Mouse (Mus musculus) brain, embryonic 14.5 days (tissue): ENCODE results near the gene Sept6. TPM values are rescaled to one million over a fixed set of nuclear protein-coding genes. Genes with fewer than 3 reads are reported as not detected.
A peak's percentile ranks its signal among the peaks of the same experiment; 100 is the strongest.

Source experiments
- DNase-seq: peaks from one replicate; pipeline ENCODE4 v3.0.0-alpha.2; 2011; ENCODE audit warnings: low read depth
- CTCF ChIP-seq: fragments of 200-500 bp; IDR thresholded peaks from 2 replicates; pipeline ENCODE4 v1.5.1; 2012; ENCODE audit warnings: inconsistent platforms, mild to moderate bottlenecking, moderate library complexity, borderline replicate concordance; ENCODE audit not compliant: insufficient read depth, insufficient read length; ENCODE audit errors: extremely low read depth
- POLR2A ChIP-seq: fragments of 200-500 bp; IDR thresholded peaks from 2 replicates; pipeline ENCODE4 v1.6.1; 2012; ENCODE audit warnings: mild to moderate bottlenecking, inconsistent platforms, borderline replicate concordance; ENCODE audit not compliant: poor library complexity, insufficient read depth, insufficient read length, severe bottlenecking; ENCODE audit errors: extremely low read depth
- polyA plus RNA-seq: library from polyadenylated mRNA; depleted of rRNA; stranded (reverse); fragments of >200 nt; gene quantifications from 2 replicates; pipeline ENCODE4 v1.2.3, GENCODE M21; 2012; rRNA removed

The Sept6 gene
- polyA plus RNA-seq, result 54.2 and 61.6 TPM in 2 replicates

GRCm38 (mm10) chrX:36991694-36992093, at the start of gene Sept6:
TSS of gene Sept6 (minus strand) at chrX:36991794.
- TF ChIP-seq POLR2A, result no peak
- no peak for TF ChIP-seq CTCF
- DNase-seq, result no peak

GRCm38 (mm10) chrX:37028378-37028777, 36.8 kb upstream of the Sept6 start:
- DNase-seq, result peak; percentile 53
- TF ChIP-seq CTCF (no peak), POLR2A (no peak)

- DNase-seq, result no peak
- no peak for TF ChIP-seq POLR2A
These were observed 32.2 kb upstream of the Sept6 start for GRCm38 (mm10) chrX:37023652-37024309.

GRCm38 (mm10) chrX:37022690-37023089, 31.1 kb upstream of the Sept6 start:
- peak; percentile 70 for DNase-seq
- TF ChIP-seq CTCF, result peak; percentile 76
- no peak for TF ChIP-seq POLR2A

- TF ChIP-seq CTCF, result no peak
- no peak for TF ChIP-seq POLR2A
- DNase-seq, result no peak
These were observed 27.5 kb upstream of the Sept6 start for GRCm38 (mm10) chrX:37019045-37019444.

GRCm38 (mm10) chrX:37018150-37018654, 26.6 kb upstream of the Sept6 start:
- DNase-seq, result no peak
- TF ChIP-seq POLR2A (no peak), CTCF (no peak)

- no peak for DNase-seq
- TF ChIP-seq CTCF, result no peak
- TF ChIP-seq POLR2A, result no peak
These were observed 22.3 kb upstream of the Sept6 start for GRCm38 (mm10) chrX:37013870-37014269.

- no peak for DNase-seq
These were observed 555 bp downstream of the Sept6 start for GRCm38 (mm10) chrX:36991039-36991438.

GRCm38 (mm10) chrX:36989752-36990404, 1.7 kb downstream of the Sept6 start:
- TF ChIP-seq CTCF, result no peak
- no peak for TF ChIP-seq POLR2A
- DNase-seq, result no peak

More at GRCm38 (mm10) chrX:36991039-36991438, 555 bp downstream of the Sept6 start:
- TF ChIP-seq CTCF, result no peak
- no peak for TF ChIP-seq POLR2A

- DNase-seq, result peak; percentile 82
- TF ChIP-seq POLR2A, result peak; percentile 15; the same call in 1 of the 2 replicates
- TF ChIP-seq CTCF, result no peak
These were observed 2.3 kb downstream of the Sept6 start for GRCm38 (mm10) chrX:36989234-36989751.

- DNase-seq, result peak; percentile 58
- TF ChIP-seq POLR2A, result no peak
- no peak for TF ChIP-seq CTCF
These were observed 2.8 kb downstream of the Sept6 start for GRCm38 (mm10) chrX:36988754-36989153.

GRCm38 (mm10) chrX:36987851-36988250, 3.7 kb downstream of the Sept6 start:
- TF ChIP-seq CTCF (no peak), POLR2A (no peak)
- DNase-seq, result no peak

- DNase-seq, result no peak
- TF ChIP-seq POLR2A (no peak), CTCF (no peak)
These were observed 6.6 kb downstream of the Sept6 start for GRCm38 (mm10) chrX:36985041-36985440.
